Mouse (Mus musculus) lung, adult 2 months (tissue): Measurements from ENCODE around the gene Zfp747.

Experiments used
- CTCF ChIP-seq: fragments of 200-500 bp; IDR thresholded peaks from 2 replicates; pipeline ENCODE4 v1.5.1; 2011; ENCODE audit warnings: mild to moderate bottlenecking, low read length, control low read depth; ENCODE audit not compliant: insufficient read depth
- POLR2A ChIP-seq: fragments of 200-500 bp; IDR thresholded peaks from 2 replicates; pipeline ENCODE4 v1.6.1; 2011; ENCODE audit warnings: low read depth, mild to moderate bottlenecking, control low read depth, low read length, borderline replicate concordance; ENCODE audit errors: extremely low read depth

GRCm38 (mm10) chr7:127386641-127387392 is 11.0 kb upstream of the Zfp747 start, which contains the start of gene 9130019O22Rik:
- TF ChIP-seq CTCF (no peak), POLR2A (peak; percentile 72; the same call in 1 of the 2 replicates)
